Mouse (Mus musculus): ENCODE measurements around the gene Hps4.

- no peak for TF ChIP-seq CTCF (IDR thresholded peaks at IDR 0.05; ENCODE audit: insufficient read depth, low read depth, low read length)
- TF ChIP-seq POLR2A (IDR thresholded peaks at IDR 0.05; ENCODE audit: insufficient read depth, low read depth, low read length), result no peak
Measured at GRCm38 (mm10) chr5:112346211-112346965, 3.5 kb downstream of the Hps4 start.

Data from olfactory bulb, adult 2 months (tissue).